Comparison of ENCODE assay signal across 8 mouse cellular contexts in genomic region chr11:36677321-36678056, GRCm38 (mm10).
A peak's percentile ranks its signal among the peaks of the same experiment; 100 is the strongest.
DNase-seq lines count a peak whose midpoint lies in the region; ATAC-seq and TF ChIP-seq lines count a peak whose summit lies in the region.

No protein-coding gene starts in this region.

- H3K4me3 ChIP-seq in forebrain, embryonic 13.5 days: peak overlapping the region; percentile 50
- H3K4me3 ChIP-seq in intestine, postnatal 0 days (ENCODE audit: low read depth, low read length): peak overlapping the region; percentile 38
- peak overlapping the region; percentile 46 for H3K4me3 ChIP-seq in limb, embryonic 12.5 days (replicated peaks)
- H3K4me3 ChIP-seq in olfactory bulb, adult 2 months (ENCODE audit: insufficient read depth, low read depth, low read length): peak overlapping the region; percentile 49

- H3K4me1 ChIP-seq in forebrain, embryonic 13.5 days: peaks cover 38% of the 10 kb centered on the region
- no peaks in the 10 kb centered on the region for H3K4me1 ChIP-seq in intestine, postnatal 0 days (replicated peaks; ENCODE audit: control insufficient read depth, insufficient read depth, low read length)
- H3K4me1 ChIP-seq in limb, embryonic 12.5 days (replicated peaks): peaks cover 2% of the 10 kb centered on the region; the same call in 1 of the 2 replicates
- H3K4me1 ChIP-seq in olfactory bulb, adult 2 months (ENCODE audit: control insufficient read depth, insufficient read depth, low read length): no peaks in the 10 kb centered on the region; the same call in 1 of the 2 replicates

- DNase-seq in adrenal gland, adult 2 months: peak; percentile 37
- no peak for DNase-seq in urinary bladder, adult 18-20 months (ENCODE audit: low spot score in 2 of 2)
- DNase-seq in spleen, postnatal 4 days (ENCODE audit: low spot score in 2 of 2): no peak

- WGBS in forebrain, embryonic 13.5 days: under 1% methylated on average over 23 of the region's 23 CpGs
- under 1% methylated on average over 23 of the region's 23 CpGs for WGBS in intestine, postnatal 0 days
- under 1% methylated on average over 23 of the region's 23 CpGs for WGBS in limb, embryonic 12.5 days
- under 1% methylated on average over 23 of the region's 23 CpGs for WGBS in olfactory bulb, adult 2 months

- TF ChIP-seq POLR2A in olfactory bulb, adult 2 months (IDR thresholded peaks at IDR 0.05; ENCODE audit: insufficient read depth, low read depth, low read length): no peak

- no peak for TF ChIP-seq CTCF in intestine, postnatal 0 days (IDR thresholded peaks at IDR 0.05; ENCODE audit: low read depth)
- no peak for TF ChIP-seq CTCF in olfactory bulb, adult 2 months (IDR thresholded peaks at IDR 0.05; ENCODE audit: insufficient read depth, low read depth, low read length)

- peak overlapping the region; percentile 97 for H3K27ac ChIP-seq in forebrain, embryonic 13.5 days
- H3K27ac ChIP-seq in intestine, postnatal 0 days (ENCODE audit: low read depth, low read length): no peak overlapping the region
- H3K27ac ChIP-seq in limb, embryonic 12.5 days: peak overlapping the region; percentile 91
- H3K27ac ChIP-seq in olfactory bulb, adult 2 months (ENCODE audit: insufficient read depth, low read depth, low read length): peak overlapping the region; percentile 10

- H3K36me3 ChIP-seq in forebrain, embryonic 13.5 days (ENCODE audit: poor library complexity, severe bottlenecking): no peaks in the 10 kb centered on the region
- H3K36me3 ChIP-seq in intestine, postnatal 0 days (ENCODE audit: control insufficient read depth, insufficient read depth): no peaks in the 10 kb centered on the region
- no peaks in the 10 kb centered on the region for H3K36me3 ChIP-seq in limb, embryonic 12.5 days

- no peaks in the 10 kb centered on the region for H3K9me3 ChIP-seq in forebrain, embryonic 13.5 days (replicated peaks)
- no peaks in the 10 kb centered on the region for H3K9me3 ChIP-seq in intestine, postnatal 0 days (ENCODE audit: control insufficient read depth)
- H3K9me3 ChIP-seq in limb, embryonic 12.5 days: no peaks in the 10 kb centered on the region

- ATAC-seq in cerebellum, adult (ENCODE audit: insufficient number of reproducible peaks, low FRiP score, low TSS enrichment): peak; percentile 86
- ATAC-seq in forebrain, embryonic 13.5 days: peak; percentile 89
- ATAC-seq in intestine, postnatal 0 days: no peak
- peak; percentile 95 for ATAC-seq in limb, embryonic 12.5 days (ENCODE audit: insufficient number of reproducible peaks, insufficient read depth, low FRiP score, low TSS enrichment, low read depth)

- peak overlapping the region; percentile 67 for H3K4me2 ChIP-seq in forebrain, embryonic 13.5 days
- peak overlapping the region; percentile 64 for H3K4me2 ChIP-seq in intestine, postnatal 0 days (replicated peaks; ENCODE audit: low read depth)
- peak overlapping the region; percentile 73 for H3K4me2 ChIP-seq in limb, embryonic 12.5 days

- H3K9ac ChIP-seq in forebrain, embryonic 13.5 days: peak overlapping the region; percentile 75
- no peak overlapping the region for H3K9ac ChIP-seq in intestine, postnatal 0 days (ENCODE audit: low read depth, low read length)
- peak overlapping the region; percentile 61 for H3K9ac ChIP-seq in limb, embryonic 12.5 days (replicated peaks)

- no peaks in the 10 kb centered on the region for H3K27me3 ChIP-seq in forebrain, embryonic 13.5 days
- H3K27me3 ChIP-seq in intestine, postnatal 0 days (replicated peaks; ENCODE audit: control insufficient read depth, insufficient read depth, low read length): no peaks in the 10 kb centered on the region
- H3K27me3 ChIP-seq in limb, embryonic 12.5 days: peaks cover 10% of the 10 kb centered on the region; the same call in 1 of the 2 replicates
